In the genomic region with DNA sequence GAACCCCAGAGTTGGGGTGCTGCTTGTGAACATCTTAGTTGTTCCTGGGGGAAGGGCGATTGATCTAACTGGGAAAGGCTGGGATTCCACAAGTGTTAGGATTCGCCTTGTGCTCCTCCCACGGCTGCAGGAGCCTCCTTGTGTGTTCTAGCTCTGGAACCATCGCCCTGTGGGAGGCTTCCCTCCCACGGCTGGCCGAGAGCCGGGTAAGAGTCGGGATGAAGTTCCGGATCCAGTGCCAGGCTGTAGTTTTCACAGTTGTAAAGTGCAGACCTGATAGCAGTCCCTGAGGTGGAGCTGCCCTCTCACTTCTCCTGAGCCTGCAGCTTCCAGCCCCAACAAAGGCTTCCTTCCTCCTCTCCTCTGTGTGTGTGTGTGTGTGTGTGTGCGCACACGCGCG, we compare ENCODE assay signal across 8 mouse cellular contexts. TPM values are rescaled to one million over a fixed set of nuclear protein-coding genes. Genes with fewer than 3 reads are reported as not detected.
DNase-seq lines count a peak whose midpoint lies in the region; ATAC-seq and TF ChIP-seq lines count a peak whose summit lies in the region.

No protein-coding gene starts in this region.

- H3K9me3 ChIP-seq in embryonic facial prominence, embryonic 10.5 days = no peaks in the 10 kb centered on the region
- no peaks in the 10 kb centered on the region for H3K9me3 ChIP-seq in heart, embryonic 16.5 days (replicated peaks; ENCODE audit: control insufficient read depth, low read length)
- H3K9me3 ChIP-seq in midbrain, postnatal 0 days (ENCODE audit: low read length) = no peaks in the 10 kb centered on the region

- TF ChIP-seq CTCF in midbrain, postnatal 0 days (IDR thresholded peaks at IDR 0.05) = no peak

- H3K36me3 ChIP-seq in embryonic facial prominence, embryonic 10.5 days (replicated peaks) = peaks cover 17% of the 10 kb centered on the region
- H3K36me3 ChIP-seq in heart, embryonic 16.5 days (ENCODE audit: control insufficient read depth, insufficient read depth) = no peaks in the 10 kb centered on the region
- H3K36me3 ChIP-seq in midbrain, postnatal 0 days (ENCODE audit: insufficient read depth, low read length) = no peaks in the 10 kb centered on the region

- H3K4me3 ChIP-seq in embryonic facial prominence, embryonic 10.5 days = 0 out of 2 replicates have a peak overlapping the region, but pooled peaks have one; percentile 87
- H3K4me3 ChIP-seq in heart, embryonic 16.5 days (ENCODE audit: low read length) = peak overlapping the region; percentile 23; the same call in 1 of the 2 replicates
- no peak overlapping the region for H3K4me3 ChIP-seq in midbrain, postnatal 0 days (ENCODE audit: low read depth, low read length)

- peaks cover 46% of the 10 kb centered on the region for H3K4me1 ChIP-seq in embryonic facial prominence, embryonic 10.5 days
- H3K4me1 ChIP-seq in heart, embryonic 16.5 days (ENCODE audit: control insufficient read depth, insufficient read depth, low read length) = peaks cover 34% of the 10 kb centered on the region
- H3K4me1 ChIP-seq in midbrain, postnatal 0 days (ENCODE audit: insufficient read depth, low read length) = peaks cover 4% of the 10 kb centered on the region; the same call in 1 of the 2 replicates

- no peak for ATAC-seq in heart, embryonic 16.5 days (replicated peaks; ENCODE audit: extremely low read depth, insufficient read depth, low FRiP score)
- no peak for ATAC-seq in midbrain, postnatal 0 days (ENCODE audit: low FRiP score)

- H3K27me3 ChIP-seq in embryonic facial prominence, embryonic 10.5 days (replicated peaks; ENCODE audit: low read depth, poor library complexity, severe bottlenecking) = no peaks in the 10 kb centered on the region
- no peaks in the 10 kb centered on the region for H3K27me3 ChIP-seq in heart, embryonic 16.5 days (ENCODE audit: control insufficient read depth, insufficient read depth, low read length)
- H3K27me3 ChIP-seq in midbrain, postnatal 0 days (ENCODE audit: insufficient read depth, low read length) = no peaks in the 10 kb centered on the region

- WGBS in embryonic facial prominence, embryonic 10.5 days = 68% methylated on average over 13 of the region's 13 CpGs
- WGBS in heart, embryonic 16.5 days = 50% methylated on average over 13 of the region's 13 CpGs
- WGBS in midbrain, postnatal 0 days = 59% methylated on average over 13 of the region's 13 CpGs

- peak; percentile 70 to 84 for DNase-seq in left cerebral cortex, adult 18-20 months (ENCODE audit: low spot score in 2 of 2)
- no peak for DNase-seq in left cerebral cortex, adult 11 months (ENCODE audit: low spot score)
- DNase-seq in embryonic facial prominence, embryonic 10.5 days (ENCODE audit: low spot score) = no peak
- peak; percentile 52 to 75 for DNase-seq in left cerebral cortex, adult 9 months (ENCODE audit: low spot score in 2 of 2)
- no peak for DNase-seq in midbrain, postnatal 0 days (ENCODE audit: low spot score)
- no peak for DNase-seq in spleen, postnatal 10 days (ENCODE audit: low spot score in 2 of 2)
- DNase-seq in cerebellum, postnatal 4 days (ENCODE audit: low spot score in 2 of 2) = no peak

- H3K27ac ChIP-seq in embryonic facial prominence, embryonic 10.5 days (replicated peaks) = 0 out of 2 replicates have a peak overlapping the region, but pooled peaks have one; percentile 35
- H3K27ac ChIP-seq in heart, embryonic 16.5 days (ENCODE audit: low read length) = peak overlapping the region; percentile 46
- no peak overlapping the region for H3K27ac ChIP-seq in midbrain, postnatal 0 days (ENCODE audit: low read depth, low read length)

- peak overlapping the region; percentile 40 for H3K9ac ChIP-seq in heart, embryonic 16.5 days (ENCODE audit: low read length)
- 0 out of 2 replicates have a peak overlapping the region, but pooled peaks have one; percentile 4 for H3K9ac ChIP-seq in midbrain, postnatal 0 days (replicated peaks; ENCODE audit: low read length, poor library complexity, severe bottlenecking)

- peak overlapping the region; percentile 85 for H3K4me2 ChIP-seq in heart, embryonic 16.5 days (ENCODE audit: low read depth, low read length)
- H3K4me2 ChIP-seq in midbrain, postnatal 0 days (ENCODE audit: low read depth, low read length, poor library complexity, severe bottlenecking) = no peak overlapping the region; the same call in 1 of the 2 replicates

RNA-seq across cellular contexts. Expression of gene Zfyve21, which starts 2.6 kb away (rescaled TPM):
- total RNA-seq in left cerebral cortex, adult 18-20 months (2021) = 10 to 100 TPM; 20.7 to 21.1 TPM
- polyA plus RNA-seq in embryonic facial prominence, embryonic 10.5 days (2016; fragmentation: Nextera tagmentation; extraction: Ambion mirVana) = 75.0 TPM in 2 replicates
- polyA plus RNA-seq in heart, embryonic 16.5 days (2015; fragmentation: Nextera tagmentation; extraction: Ambion mirVana) = 111 and 124 TPM in 2 replicates
- 30.6 and 30.9 TPM in 2 replicates for total RNA-seq in midbrain, postnatal 0 days (2014; rRNA removed)
- polyA plus RNA-seq in midbrain, postnatal 0 days (2015; fragmentation: Nextera tagmentation; extraction: Ambion mirVana) = 29.7 and 37.2 TPM in 2 replicates

RNA-seq across cellular contexts. Expression of gene Xrcc3, which starts 2.9 kb away (rescaled TPM):
- 1 to 10 TPM; 3.6 to 4.9 TPM for total RNA-seq in left cerebral cortex, adult 18-20 months (2021)
- polyA plus RNA-seq in embryonic facial prominence, embryonic 10.5 days (2016; fragmentation: Nextera tagmentation; extraction: Ambion mirVana) = 21.7 and 22.2 TPM in 2 replicates
- 5.6 and 6.7 TPM in 2 replicates for polyA plus RNA-seq in heart, embryonic 16.5 days (2015; fragmentation: Nextera tagmentation; extraction: Ambion mirVana)
- 4.1 and 5.4 TPM in 2 replicates for total RNA-seq in midbrain, postnatal 0 days (2014; rRNA removed)
- 1.7 and 2.5 TPM in 2 replicates for polyA plus RNA-seq in midbrain, postnatal 0 days (2015; fragmentation: Nextera tagmentation; extraction: Ambion mirVana)

RNA-seq across cellular contexts. Expression of gene Klc1, which starts 57.9 kb away (rescaled TPM):
- 100 to 1,000 TPM; 794 to 814 TPM for total RNA-seq in left cerebral cortex, adult 18-20 months (2021)
- polyA plus RNA-seq in embryonic facial prominence, embryonic 10.5 days (2016; fragmentation: Nextera tagmentation; extraction: Ambion mirVana) = 130 and 131 TPM in 2 replicates
- polyA plus RNA-seq in heart, embryonic 16.5 days (2015; fragmentation: Nextera tagmentation; extraction: Ambion mirVana) = 125 and 134 TPM in 2 replicates
- total RNA-seq in midbrain, postnatal 0 days (2014; rRNA removed) = 509 and 579 TPM in 2 replicates
- polyA plus RNA-seq in midbrain, postnatal 0 days (2015; fragmentation: Nextera tagmentation; extraction: Ambion mirVana) = 653 and 669 TPM in 2 replicates

Comparison
In these comparisons a context has a peak if more than half of its experiments do, and no peak if none do; other contexts are left out.
1. DNase-seq: peak in left cerebral cortex, adult 18-20 months (2 of 2) and left cerebral cortex, adult 9 months (2 of 2); none in left cerebral cortex, adult 11 months (single experiment), embryonic facial prominence, embryonic 10.5 days (single experiment), midbrain, postnatal 0 days (single experiment), spleen, postnatal 10 days (0 of 2) and cerebellum, postnatal 4 days (0 of 2).